Mouse (Mus musculus) heart, postnatal 4 days (tissue): ENCODE measurements at regions not wholly inside any gene's neighbourhood (a gene's known extent, or its start where the extent isn't known, plus 50 kb on each side); places are given as distances from the start of the nearest gene placed in this dataset.

Experiments used
- DNase-seq: peaks from one replicate; pipeline ENCODE4 v3.0.0; 2021

DNA sequence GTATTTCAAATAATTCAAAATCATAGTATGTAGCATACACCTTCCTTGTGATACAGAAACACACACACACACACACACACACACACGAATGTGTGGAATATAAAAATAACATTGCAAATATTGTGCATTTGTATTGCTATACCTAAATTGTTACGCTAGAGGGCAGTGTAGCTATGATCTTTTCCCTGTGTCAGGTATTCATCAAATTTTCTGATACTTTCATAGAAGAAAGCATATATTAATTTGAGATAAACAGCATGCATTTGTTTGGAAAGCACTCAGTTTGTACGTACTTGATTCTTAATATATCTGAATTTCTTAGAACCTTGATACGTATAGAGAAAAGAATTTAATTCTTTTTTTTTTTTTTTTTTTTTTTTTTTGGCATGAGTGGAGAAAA is 1700.9 kb upstream of the Sel1l start:
- DNase-seq: no peak

GRCm38 (mm10) chr12:93523465-93523864 is 1674.5 kb upstream of the Sel1l start:
- DNase-seq: no peak

DNA sequence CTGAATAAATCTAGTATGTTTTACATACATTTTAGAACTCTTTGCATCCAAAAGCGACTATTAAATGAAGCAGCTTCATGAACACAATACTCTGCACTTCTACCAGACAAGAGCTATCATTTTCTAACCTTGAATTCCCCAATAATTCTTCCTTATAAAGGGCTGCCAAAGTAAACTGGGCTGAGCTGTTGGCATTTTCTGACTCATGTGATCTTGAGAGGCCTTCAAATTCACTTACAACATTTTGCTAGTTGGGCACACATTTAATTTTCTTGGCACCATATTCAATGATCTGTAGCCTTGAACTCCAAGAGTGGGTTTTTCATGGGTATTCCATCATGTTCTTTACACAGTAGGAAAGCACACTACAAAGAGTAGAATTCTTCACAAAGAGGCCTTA is 1637.4 kb upstream of the Sel1l start:
- no peak for DNase-seq

GRCm38 (mm10) chr12:93462106-93462505 is 1613.1 kb upstream of the Sel1l start:
- no peak for DNase-seq

- DNase-seq: no peak
Observed at GRCm38 (mm10) chr12:93449436-93449835, 1600.5 kb upstream of the Sel1l start.

GRCm38 (mm10) chr12:93429218-93429617 is 1580.3 kb upstream of the Sel1l start:
- DNase-seq: no peak

- DNase-seq: no peak
Observed at GRCm38 (mm10) chr12:93427988-93428387, 1579.0 kb upstream of the Sel1l start.

GRCm38 (mm10) chr12:93416381-93416780 is 1567.4 kb upstream of the Sel1l start:
- no peak for DNase-seq

DNA sequence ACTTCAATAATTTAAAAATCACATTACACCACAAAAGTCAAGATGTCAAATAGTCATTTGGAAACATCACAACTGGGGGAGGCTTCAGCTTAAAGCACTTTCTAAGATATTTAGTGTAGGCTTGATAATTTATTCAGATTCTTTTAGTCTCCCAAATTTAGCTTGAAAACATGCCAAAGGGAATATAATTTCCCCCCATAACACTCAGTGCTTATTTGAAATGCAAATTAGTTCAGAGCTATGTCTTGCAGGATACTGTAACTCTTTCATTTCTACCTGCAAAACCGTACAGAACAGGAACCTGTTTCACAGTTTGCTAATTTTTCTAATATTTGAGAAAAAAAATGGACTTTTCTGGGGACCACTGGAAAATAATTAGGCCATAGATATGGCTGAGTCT is 1566.8 kb upstream of the Sel1l start:
- no peak for DNase-seq

DNA sequence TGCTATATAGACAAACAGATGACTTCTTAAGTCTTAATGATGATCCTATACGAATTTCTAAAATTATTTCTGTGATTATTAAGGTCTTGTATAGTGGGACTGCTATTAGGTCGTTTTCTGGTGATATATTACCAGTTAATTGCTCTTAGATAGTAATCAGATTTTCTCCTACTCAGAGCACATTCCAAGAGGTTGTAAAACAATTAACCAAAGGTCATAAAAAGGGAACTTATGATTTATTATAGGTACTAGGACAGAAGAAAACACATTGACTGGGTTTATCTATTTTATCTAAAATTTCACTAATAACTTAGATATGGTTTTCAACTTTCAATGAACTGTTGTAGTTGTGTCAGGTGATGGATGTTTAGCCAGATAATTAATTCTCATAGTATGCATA is 1536.6 kb upstream of the Sel1l start:
- DNase-seq: no peak

GRCm38 (mm10) chr12:93342933-93343332 is 1494.0 kb upstream of the Sel1l start:
- DNase-seq: no peak

GRCm38 (mm10) chr12:93342525-93342924 is 1493.6 kb upstream of the Sel1l start:
- no peak for DNase-seq

DNA sequence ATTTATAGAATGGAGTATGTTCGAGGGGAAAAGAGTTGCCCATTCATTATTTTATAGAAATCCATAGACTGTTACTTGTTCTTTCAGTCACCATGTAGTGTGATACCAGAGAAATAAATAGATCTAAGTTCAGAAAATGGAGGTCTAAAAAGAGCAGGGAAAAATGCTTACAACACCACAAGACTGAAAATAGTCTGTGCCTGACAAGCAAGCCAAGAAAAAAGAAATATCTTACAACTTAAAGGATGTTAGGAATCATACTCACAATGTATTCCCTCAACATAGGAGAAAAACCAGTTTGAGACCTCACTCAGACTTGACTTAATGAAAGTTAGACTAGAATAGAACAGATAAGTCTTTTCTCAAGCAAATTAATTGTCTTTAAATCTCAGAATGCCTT is 1486.6 kb upstream of the Sel1l start:
- no peak for DNase-seq

- DNase-seq: no peak
Observed at GRCm38 (mm10) chr12:93312214-93312613, 1463.3 kb upstream of the Sel1l start.

- no peak for DNase-seq
Observed at GRCm38 (mm10) chr12:93281816-93282215, 1432.9 kb upstream of the Sel1l start.

GRCm38 (mm10) chr12:93273652-93274051 is 1424.7 kb upstream of the Sel1l start:
- no peak for DNase-seq

DNA sequence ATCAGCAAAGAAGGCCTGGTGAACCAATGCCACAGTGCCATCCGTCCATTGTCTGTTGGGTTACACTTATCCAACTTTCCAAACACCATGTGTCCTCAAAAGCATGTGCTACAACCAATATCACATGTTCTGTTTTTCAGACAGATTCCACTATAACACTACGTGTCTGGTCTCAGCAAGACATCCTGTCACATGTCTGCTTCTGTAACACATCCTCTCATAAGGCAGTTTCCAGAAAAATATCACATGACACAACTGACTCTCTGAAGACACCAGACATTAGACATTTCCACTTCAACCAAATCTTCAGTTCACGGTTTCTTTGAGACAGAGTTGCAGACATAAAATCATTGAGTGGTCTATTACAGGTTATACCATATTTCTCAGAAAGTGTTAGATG is 1381.3 kb upstream of the Sel1l start:
- no peak for DNase-seq

GRCm38 (mm10) chr12:93226826-93227225 is 1377.9 kb upstream of the Sel1l start:
- no peak for DNase-seq

DNA sequence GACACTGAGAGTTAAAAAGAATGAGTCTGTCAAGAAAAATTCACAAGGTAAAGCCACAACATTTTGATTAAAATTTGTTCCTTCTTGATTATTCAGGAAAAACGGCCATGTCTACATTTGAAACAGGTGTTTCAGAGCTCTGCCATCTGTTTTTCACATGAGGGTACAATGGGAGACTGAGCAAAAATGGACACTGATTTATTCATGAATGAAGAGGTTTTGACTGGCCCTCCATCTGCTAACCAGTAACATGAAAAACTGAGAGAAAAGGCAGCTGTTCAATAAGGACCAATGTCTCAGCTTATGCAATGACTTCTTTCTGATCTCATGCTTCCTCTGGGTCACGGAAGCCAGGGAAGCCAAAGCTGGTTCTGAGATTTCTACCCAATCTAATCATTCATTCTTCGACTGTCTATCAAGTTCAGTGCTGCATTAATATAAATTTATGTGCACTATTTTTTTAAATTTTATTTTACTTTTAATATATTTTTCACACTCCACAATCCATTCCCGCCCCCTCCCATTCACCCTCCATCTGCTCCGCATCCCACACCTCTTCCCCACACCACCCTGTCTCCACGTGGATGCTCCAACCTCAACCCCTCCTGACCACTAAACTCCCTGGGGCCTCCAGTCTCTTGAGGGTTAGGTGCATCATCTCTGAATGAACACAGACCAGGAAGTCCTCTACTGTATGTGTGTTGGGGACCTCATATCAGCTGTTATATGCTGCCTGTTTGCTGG is 1372.4 kb upstream of the Sel1l start:
- DNase-seq: no peak

GRCm38 (mm10) chr12:93207596-93207995 is 1358.6 kb upstream of the Sel1l start:
- DNase-seq: no peak

DNA sequence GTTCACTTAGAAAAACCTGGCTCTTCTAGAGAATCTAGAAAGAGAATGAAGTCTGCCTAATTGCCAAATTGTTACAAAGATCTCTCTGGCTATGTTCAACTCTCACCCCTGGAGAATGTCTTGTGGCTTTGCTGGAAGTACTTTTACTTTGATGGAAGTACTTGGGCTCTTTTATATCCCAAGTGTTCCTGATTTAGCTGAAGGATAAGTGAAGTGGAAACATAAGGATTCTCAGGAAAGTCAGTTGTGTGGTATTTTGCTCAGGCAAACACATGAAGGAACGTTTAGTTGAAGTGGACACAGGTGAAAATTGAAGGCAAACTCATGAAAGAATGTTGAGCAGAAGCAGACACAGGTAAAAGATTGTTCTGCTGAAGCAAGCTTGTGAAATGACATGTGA is 1340.0 kb upstream of the Sel1l start:
- DNase-seq: no peak

DNA sequence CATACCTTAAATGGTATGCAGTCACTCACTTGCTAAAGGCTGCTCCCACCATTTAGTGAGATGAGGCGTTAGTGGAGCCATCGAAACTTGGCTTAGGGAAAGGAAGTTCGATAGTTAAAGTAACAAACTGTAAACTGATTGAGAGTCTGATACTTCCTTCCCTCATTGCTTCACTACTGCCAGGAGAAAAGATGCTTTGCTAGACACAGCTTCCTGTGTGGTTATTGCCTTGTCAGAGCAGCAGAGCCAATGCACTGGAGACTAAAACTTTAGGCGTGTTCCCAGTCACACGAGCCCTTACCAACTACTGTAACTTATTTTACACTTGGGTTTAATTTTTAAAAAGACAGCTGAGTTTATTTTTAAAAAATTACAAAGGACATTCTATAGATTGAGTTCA is 1324.8 kb upstream of the Sel1l start:
- DNase-seq: no peak

- no peak for DNase-seq
Observed at GRCm38 (mm10) chr12:93160252-93160651, 1311.3 kb upstream of the Sel1l start.

- peak; percentile 42 for DNase-seq
Observed at GRCm38 (mm10) chr12:93152618-93153245, 1303.8 kb upstream of the Sel1l start.

- DNase-seq: no peak
Observed at GRCm38 (mm10) chr12:93151530-93151929, 1302.6 kb upstream of the Sel1l start.
